Mouse (Mus musculus) CD4-positive helper T cell, adult 2 months (primary cell): ENCODE measurements around the gene Slc25a26.
A peak's percentile ranks its signal among the peaks of the same experiment; 100 is the strongest.
"Not testable (repeated sequence)": the region's sequence is repeated elsewhere in the genome, so short reads cannot be mapped to it uniquely, and the experiment has no call there.

Experiments used
- DNase-seq: peaks from one replicate; pipeline ENCODE4 v3.0.0-alpha.2; 2012; ENCODE audit warnings: low read depth, missing footprints, low spot score

Slc25a26 gene

DNA sequence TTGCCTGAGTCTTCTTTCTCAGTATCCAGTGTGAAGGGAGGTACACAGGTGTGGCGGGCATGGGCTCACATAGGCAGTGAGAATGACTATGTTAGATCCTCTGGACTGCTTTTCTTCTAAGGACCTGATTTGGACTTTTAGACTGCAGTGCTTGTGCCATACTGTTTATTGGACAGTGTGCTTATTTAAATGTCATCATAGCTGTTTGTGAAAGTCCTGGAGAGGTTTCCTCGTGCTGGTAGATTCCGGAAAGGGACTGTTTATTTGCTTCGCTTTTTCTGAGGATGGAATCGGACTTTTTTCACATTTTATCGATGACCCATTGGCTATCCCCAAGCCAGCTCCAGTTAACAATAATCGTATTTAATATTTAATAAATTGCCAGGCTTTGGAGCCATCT lies 50.7 kb downstream of the Slc25a26 start:
- no peak for DNase-seq

DNA sequence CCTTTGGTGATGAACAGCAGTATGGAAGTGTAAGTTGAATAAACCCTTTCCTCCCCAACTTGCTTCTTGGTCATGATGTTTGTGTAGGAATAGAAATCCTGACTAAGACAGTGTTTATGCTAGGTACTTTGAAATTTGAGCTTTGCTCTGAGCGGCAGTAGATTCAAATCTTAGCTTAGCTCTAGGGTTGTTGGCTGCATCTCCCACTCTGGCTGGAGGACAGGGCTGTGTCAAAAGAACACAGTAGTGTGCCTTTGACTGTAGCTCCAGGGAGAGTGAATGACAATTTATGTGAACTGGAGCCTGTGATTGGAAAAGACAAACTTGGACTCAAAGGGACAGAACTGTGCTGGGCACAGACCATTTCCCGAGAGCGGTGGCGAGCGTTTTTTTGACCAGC lies 53.0 kb downstream of the Slc25a26 start:
- DNase-seq, result no peak

DNA sequence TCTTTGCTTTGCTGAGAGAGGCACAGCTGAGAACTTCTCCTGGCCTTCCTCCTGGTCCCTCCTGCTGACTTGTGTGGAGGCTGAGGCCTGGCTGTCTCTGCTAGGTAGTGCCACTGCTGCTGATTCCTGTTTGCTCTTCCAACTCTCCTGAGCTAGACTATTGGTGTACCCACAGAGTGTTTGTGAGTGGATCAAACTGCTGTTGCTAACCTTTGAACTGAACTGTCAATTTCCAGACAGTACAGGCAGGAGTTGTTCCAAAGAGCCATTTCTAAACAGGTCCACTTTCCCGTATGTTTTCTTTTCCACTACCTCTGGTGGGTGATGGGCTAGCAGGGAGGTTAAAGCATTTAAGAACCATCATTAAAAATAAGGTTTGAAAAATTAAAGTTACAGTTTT lies 58.5 kb downstream of the Slc25a26 start:
- DNase-seq, result not testable (repeated sequence)

DNA sequence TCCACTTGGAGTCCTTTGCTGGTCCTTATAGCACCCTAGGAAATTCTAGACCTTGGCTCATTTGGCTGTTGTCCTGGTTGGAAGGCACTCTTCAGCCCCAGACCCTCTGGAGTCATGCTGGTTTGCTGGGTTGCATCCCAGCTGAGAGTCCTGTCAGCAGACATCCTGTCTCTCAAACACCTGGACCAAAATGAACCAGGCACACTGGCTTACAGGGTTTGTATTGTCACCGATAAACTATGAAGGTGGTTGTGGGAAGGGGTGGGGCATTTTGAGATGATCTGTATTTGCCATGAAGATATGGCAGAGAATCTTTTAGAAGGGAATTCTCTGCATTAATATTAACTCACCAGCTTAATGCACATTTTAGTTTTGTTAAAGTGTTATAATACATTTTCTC lies 60.8 kb downstream of the Slc25a26 start:
- DNase-seq, result no peak

DNA sequence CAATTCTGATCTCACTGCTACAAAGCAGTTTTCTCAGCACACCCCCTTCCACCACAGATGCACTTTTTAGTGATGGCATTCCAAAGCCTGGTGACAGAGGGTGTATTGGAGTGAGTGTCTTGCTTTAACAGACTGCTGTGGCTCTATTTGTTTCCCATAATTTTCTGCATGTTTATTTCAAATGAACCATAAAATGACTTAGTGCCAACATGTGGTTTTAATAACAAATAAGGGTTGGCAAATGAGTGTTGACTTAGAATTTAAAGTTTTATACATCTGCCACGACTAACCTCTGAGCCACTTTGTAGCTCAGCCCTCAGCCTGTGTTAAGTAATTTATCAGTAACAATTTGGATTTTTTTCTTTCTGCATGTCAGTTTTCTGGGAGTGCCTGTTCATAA lies 61.2 kb downstream of the Slc25a26 start:
- no peak for DNase-seq

DNA sequence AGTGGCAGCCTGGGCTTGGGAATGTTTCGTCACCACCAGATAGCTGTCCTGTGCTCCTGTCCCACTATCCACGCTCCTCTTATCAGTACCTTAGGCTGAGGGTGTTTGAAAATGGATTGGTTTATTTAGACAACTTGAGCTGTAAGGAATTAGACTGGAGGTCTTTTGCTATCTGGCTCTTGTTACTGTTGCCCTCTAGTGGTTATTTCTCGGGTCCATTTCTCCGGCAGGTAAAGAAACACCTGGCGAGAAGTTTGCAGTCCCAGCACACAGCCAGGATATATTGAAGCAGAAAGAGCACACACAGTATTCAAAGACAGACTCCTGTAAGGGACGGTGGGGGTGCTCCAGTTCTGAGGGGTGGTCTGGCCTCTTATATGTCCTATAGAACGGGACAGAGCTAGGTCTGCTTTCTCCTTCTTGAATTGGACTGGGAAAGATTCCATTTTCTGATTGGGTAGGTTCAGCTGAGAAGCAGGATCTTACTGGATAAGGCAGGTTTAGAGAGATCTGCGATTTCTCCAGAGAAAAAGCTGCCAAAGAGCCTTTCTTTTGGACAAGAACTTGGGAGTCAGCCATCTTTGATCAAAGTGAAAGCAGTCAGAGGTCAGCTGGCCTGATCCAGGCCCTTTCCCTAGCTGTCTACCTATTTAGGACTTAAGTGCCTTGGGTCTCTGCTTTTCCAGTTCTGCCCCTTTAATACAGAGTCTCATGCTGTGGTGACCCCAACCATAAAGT lies 63.2 kb downstream of the Slc25a26 start:
- DNase-seq, result no peak

DNA sequence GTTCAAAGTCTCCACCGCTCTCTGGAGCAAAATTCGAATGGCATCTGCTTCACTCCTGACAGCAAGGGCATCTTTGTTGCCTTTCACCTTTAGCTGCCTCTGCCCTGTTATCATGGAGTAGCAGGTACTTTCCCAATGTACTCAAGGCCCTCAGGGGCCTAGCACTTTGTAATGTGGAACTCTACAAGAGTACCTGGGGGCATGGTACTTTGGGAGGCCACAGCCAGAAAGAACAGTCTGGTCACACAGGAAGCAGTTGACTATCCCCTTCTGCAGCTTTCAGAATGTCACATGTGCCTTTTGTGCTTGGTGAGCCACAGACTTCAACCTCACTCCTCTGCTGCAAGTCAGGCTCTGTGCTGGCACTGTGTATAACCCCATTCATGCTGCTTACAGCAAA lies 65.6 kb downstream of the Slc25a26 start:
- no peak for DNase-seq

DNA sequence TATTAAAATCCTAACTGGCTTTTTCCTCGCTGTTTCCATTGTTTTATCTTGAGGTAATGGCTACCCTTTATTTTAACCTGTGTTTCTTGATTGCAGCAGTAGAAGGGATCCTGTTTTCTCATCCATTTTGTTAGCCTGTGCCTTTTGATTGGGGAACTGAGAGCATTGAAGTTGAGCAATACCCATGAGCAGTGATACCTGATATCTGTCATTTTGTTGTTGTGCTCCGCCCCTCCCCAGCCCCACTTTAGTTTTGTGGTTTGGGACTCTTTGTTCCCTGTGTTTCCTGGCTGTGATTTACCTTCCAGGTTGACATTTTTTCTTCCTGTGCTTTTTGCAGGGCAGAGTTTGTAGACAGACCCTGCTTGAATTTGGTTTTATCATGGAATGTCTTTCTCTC lies 67.9 kb downstream of the Slc25a26 start:
- no peak for DNase-seq

DNA sequence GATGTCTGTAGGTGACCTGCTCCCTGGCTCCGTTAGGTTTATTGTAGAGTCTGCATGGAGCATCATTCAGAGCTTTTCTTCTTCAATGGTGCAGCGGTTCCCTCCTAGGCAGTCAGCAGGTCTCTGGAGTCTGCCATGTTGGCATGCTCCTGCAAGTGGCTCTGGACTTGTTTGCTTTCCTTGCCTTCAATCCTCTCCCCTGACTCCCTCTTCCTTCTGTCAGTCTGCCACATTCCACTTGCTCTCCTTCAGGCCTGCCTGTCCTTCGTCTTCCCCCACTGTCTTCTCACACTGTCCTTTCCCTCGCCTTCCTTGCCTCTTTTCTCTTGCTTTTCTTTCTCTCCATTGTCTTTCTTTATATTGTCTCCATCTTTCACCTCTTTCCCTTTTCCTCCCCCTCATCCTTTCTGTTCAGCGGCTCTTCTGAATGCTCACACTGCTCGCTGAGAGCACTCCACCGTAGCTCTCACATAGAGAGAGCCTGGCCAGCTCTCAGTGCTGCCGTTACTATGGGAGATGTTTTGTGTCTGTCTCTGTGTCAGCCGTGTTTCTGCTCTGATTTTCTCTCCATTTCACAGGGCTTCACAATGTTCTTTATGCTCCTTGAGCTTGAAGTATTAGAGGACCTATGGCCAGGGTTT lies 75.5 kb downstream of the Slc25a26 start:
- DNase-seq, result no peak

DNA sequence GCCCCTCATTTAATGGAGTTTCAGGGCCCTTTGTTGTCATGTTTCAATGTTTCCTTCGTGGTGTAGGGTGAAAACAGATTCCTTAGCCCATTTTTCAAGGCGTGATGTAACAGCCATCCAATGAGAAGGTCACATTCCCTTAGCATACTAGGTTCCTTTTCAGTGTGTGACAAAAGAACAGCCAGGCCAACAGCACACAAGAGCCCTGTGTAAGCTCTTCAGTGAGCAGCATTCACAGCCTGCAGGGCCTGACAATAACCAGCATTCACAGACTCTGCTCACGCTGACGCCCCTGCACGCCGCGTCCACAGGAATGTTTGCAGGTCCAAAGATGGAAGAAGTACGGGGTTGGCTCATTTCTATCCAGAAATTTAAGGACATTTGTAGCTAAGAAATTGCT lies 77.9 kb downstream of the Slc25a26 start:
- DNase-seq, result no peak

DNA sequence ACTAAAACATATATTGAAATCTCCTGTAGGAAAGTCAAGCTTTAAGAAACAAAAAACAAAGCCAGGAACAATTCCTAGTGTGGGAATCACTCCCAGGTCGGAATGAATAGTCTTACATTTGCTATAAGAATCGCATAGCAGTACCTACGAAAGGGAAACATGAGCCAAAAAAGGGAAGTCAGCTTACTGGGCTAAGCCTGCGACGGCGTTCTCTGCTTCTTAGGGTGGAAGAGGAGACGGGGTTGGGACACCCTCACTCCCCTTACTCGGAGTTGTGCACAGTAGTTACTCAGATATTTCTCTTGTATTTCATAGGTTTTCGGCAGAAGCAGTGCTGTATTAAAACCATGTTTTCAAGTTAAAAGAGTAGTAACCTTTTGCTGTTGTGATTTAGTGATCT lies 81.9 kb downstream of the Slc25a26 start:
- DNase-seq, result no peak

DNA sequence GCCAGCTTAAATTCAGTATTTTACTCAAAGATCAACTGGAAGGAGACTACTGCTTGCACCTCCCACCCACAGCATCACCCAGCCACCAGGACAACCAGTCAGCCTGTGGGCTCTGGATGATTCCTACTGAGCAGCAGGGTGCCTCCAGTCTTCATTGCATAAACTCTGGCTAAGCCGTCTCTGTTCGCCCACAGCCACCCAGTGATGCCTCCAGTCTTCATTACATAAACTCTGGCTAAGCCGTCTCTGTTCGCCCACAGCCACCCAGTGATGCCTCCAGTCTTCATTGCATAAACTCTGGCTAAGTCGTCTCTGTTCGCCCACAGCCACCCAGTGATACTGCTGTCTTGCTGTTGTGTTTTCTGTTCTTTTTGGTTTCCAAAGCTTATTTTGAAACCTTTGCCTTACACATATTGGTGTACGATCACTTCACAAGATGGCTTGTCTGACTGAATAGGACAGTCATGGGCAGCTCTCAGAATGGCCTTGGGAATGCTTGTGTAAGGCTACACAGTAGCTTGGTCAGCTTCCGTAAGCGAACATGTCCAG lies 84.1 kb downstream of the Slc25a26 start:
- no peak for DNase-seq

DNA sequence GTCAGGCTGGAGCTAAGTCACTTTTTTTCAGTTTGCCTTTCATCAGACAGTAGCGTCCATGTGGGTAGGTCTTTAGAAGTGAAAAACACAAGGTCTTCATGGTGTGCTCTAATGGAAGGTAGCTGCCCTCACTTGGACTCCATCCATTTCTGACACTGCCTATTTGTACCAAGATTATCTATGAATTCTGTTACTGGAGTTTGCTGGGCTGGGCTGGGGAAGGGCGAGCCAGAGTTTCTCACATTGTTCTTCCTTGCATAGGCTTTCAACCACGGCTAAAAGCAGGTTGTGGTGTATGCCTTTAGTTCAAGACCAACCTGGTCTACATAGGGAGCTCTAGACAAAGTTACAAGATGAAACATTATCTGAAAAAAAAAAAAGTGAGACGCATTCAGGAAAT lies 84.8 kb downstream of the Slc25a26 start:
- DNase-seq, result no peak

DNA sequence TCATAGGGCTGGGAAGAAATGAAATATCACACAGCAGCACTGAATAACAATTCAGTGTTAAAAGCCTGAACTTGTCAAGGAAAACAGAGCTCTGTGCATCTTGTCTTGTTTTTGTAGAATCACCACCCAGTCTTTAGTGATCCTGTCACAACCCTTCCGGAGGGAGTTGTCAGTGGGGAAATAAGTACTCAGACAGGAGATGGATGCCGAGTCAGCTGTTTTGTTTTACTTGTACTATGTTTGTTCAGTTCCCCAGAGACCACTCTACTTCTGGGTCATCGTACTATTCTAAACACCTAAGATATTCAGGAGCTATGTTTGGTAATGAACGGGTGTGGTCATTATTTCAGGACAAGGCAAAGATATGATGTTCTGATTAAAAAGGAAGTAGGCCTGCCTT lies 88.2 kb downstream of the Slc25a26 start:
- no peak for DNase-seq

DNA sequence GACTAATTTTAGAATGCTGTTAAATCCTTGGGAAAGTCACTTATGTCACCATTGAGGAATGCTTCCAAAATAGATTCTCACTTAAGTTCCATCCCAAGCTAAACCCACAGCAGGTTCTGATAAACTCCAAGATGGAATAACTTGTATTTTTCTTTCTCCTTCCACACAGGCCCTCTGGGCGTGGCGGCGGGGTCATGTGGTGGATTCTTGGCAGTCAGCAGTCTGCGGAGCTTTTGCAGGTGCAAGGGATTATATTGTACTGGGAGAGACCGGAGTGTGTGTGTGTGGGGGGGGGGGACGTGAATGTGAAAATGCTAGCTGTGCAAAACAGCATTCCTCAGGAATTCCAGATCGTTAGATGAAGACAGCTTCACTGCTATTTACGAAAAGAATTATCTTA lies 92.1 kb downstream of the Slc25a26 start:
- DNase-seq, result no peak

DNA sequence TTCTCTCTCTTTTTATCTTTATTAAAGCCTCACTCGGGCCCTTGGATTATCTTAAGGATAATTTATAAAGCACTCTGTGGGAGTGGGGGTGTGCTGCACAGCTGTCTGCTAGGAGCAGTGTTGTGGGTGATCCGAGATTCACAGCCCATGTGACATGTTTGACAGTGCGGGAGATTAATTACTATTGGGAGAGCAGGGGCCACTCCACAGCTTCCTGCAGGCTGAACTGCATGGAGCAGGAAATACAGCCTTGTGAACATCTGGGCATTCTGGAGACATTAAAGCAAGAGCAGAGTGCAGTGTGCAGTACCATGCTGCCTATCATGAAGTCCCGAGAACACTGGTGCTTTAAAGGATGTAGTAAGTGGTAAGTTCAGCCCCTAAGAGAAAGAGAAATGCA lies 92.6 kb downstream of the Slc25a26 start:
- no peak for DNase-seq

DNA sequence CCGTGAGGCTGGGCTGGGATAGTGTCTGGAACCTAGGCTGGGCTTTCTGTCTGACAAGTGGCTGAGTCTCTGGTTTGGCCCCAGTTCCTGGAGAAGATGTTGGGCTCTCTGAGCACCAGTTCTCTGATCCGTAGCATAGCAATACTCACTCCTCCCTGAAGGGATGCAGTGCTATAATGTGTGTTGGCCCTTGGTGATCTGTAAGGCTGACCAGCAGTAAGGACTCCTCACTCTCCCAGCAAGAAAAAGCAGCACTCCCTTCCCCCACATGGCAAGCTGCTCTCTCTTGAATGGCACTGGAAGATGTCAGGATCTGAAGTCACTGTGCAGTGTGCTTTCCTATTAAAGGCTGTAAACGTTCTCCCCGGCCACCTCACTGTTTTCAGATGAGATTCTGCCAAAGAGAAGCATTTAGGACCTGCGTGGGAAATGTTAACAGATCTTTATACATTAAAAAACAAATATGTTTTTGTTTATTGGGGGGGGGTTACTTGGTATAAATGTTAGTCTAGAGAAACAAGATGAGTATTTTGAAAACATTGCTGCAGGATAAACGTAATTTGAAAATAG lies 94.0 kb downstream of the Slc25a26 start:
- DNase-seq, result no peak

DNA sequence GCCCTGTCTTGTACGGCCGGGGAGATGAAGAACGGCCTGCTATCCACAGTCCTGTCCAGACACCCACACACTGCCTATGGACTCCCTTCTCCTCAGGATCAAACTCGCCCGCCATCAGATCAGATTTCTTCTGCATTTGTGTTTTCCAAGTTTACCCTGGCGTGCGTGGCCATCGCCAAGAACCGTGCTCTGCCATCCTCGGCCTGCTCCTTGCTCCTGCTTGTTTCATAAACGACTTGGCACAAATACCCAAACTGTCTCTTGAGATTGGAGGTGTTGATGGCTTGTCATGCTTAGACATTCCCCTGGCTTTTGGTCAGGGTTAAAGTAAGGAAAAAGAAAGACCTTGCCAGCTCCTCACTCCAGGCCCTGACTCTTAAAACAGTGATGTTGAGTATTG lies 94.6 kb downstream of the Slc25a26 start:
- no peak for DNase-seq

DNA sequence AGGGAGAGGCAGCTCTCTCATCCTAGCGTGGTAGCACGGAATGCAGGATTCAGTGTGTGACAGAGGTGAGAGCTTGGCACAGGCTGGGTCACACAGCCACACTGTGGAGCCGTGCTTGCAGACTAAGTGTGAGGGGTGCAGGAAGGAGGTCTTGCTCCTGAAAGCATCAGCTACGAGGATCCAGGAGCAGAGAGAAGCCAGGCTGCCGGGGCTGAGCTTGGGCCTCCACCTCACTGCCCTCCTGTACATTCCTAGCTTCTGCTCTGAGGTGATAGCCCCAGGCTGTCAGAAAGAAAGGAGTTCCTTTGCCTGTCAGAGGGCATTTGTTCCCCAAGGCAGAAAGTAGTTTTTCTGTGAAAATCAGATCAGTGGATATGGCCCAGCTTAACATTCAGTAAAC lies 95.1 kb downstream of the Slc25a26 start:
- no peak for DNase-seq

DNA sequence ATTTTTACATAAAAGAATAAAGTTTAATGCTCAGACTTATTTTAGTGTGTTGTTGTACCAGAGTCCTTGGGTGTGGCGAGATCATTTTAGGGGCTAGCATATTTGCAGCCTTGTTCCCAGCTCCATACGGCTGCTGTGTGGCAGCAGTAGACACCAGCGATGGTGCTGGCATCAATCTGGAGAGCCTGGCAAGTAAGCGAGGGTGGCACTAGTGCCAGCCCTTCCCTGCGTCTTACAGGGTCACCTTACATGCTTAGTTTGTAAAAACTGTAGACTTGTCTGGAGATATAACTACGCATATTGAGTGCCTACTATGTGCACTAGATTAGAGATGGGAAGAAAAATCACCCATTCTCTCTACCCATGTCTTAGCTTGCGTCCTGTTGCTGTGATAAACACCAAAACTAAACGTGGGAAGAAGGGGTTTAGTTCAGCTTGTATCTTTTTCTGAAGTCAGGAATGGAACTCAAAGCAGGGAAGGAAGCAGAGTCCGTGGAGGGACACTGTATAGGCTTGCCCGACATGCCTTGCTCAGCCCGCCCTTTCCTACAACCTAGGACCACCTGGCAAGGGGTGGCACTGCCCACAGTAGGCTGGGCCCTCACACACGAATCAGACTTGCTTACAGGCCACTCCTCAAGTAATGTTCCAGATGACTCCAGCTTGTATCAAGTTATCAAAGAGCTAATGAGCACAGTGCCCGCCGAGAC lies 96.1 kb downstream of the Slc25a26 start:
- DNase-seq, result no peak

DNA sequence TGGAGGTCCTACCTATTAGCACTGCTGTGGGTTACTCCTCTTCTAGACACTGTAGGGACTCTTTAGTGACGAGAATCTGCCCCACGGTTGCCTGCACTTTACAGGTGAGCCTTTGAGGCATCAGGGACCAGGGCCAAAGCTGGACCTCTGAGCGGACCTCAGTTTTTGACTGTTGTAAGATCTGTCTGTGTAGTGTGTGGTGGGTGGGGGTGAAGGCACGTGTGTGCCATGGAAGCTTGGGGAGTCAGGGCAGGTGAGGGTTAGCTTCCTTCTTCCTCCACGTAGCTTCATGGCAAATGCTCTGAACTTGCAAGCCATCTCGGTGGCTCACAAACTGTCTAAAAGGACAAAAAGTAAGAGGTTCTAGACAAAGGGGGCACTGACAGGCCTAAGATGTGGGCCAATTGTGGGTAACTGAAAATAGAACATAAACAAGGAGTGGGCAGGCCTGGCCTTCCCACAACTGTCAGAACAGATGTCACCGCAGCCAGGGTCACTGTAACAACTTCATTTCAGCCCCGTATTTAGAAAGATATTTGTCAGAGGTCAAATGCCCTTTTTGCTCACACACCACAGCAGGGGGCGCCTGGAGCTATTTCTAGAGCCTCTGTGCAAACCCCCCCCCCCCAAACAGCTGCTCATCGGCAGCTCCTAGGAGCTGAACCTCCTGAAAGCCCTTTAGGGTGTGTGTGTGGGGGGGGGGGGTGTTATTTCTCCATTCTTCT lies 96.8 kb downstream of the Slc25a26 start:
- peak; percentile 23 for DNase-seq

DNA sequence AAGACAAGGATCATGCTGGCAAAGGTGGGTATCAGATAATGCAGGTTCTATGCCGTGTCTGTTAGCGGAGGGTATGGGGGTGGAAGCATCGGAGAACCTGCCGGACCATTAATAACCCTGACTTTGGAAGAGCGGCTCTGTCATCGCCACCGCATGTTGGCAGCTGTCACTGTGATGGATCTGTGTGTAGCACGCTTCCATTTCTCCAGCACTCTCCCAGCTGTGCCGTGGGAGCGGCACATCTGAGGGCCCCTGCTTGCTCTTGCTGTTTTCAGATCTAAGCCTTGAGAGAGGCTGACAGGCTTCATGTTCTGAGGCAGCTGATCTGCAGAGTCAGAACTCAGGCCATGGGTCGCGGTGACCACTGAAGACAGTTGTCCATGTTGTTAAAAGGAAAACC lies 98.3 kb downstream of the Slc25a26 start:
- no peak for DNase-seq
